Mouse (Mus musculus) forebrain, embryonic 15.5 days (tissue): ENCODE data around the gene Eif3j1. TPM values are rescaled to one million over a fixed set of nuclear protein-coding genes. Genes with fewer than 3 reads are reported as not detected.
A peak's percentile ranks its signal among the peaks of the same experiment; 100 is the strongest.
"Not testable (repeated sequence)": the region's sequence is repeated elsewhere in the genome, so short reads cannot be mapped to it uniquely, and the experiment has no call there.

Source experiments
- ATAC-seq: fragments of 200-750 bp; cut with Nextera tagmentation; replicated peaks from 2 replicates; pipeline ENCODE4 v1.8.0; 2017; ENCODE audit warnings: mild to moderate bottlenecking, moderate TSS enrichment, moderate library complexity
- H3K27ac ChIP-seq: fragments of 300-500 bp; sonication (generic); replicated peaks from 2 replicates; pipeline ENCODE4 v1.5.1; 2015; ENCODE audit warnings: mild to moderate bottlenecking, inconsistent platforms
- H3K27me3 ChIP-seq: fragments of 300-500 bp; sonication (generic); 2 replicates; pipeline ENCODE4 v1.6.1; 2015; ENCODE audit warnings: inconsistent platforms
- H3K36me3 ChIP-seq: fragments of 300-500 bp; sonication (generic); 2 replicates; pipeline ENCODE4 v1.6.1; 2015; ENCODE audit warnings: mild to moderate bottlenecking, inconsistent platforms
- H3K4me1 ChIP-seq: fragments of 300-500 bp; sonication (generic); 2 replicates; pipeline ENCODE4 v1.6.1; 2015; ENCODE audit warnings: inconsistent platforms
- H3K4me2 ChIP-seq: fragments of 300-500 bp; sonication (generic); replicated peaks from 2 replicates; pipeline ENCODE4 v1.6.1; 2015; ENCODE audit warnings: mild to moderate bottlenecking, inconsistent platforms
- H3K4me3 ChIP-seq: fragments of 300-500 bp; sonication (generic); 2 replicates; pipeline ENCODE4 v1.5.1; 2015; ENCODE audit warnings: mild to moderate bottlenecking, inconsistent platforms
- H3K9ac ChIP-seq: fragments of 300-500 bp; sonication (generic); replicated peaks from 2 replicates; pipeline ENCODE4 v1.6.1; 2015; ENCODE audit warnings: mild to moderate bottlenecking, inconsistent platforms
- H3K9me3 ChIP-seq: fragments of 300-500 bp; sonication (generic); 2 replicates; pipeline ENCODE4 v1.6.1; 2016; ENCODE audit warnings: inconsistent platforms
- WGBS: fragments of 180-500 bp; shearing (Covaris S2); methylation state at CpG from one replicate; pipeline ENCODE4 v1.1.7; 2015; ENCODE audit warnings: mixed read lengths; 5-methylcytosine and 5-hydroxymethylcytosine counted together
- polyA plus RNA-seq: library from polyadenylated mRNA; unstranded; fragments of >200 nt; fragmentation: Nextera tagmentation; extraction: Ambion mirVana; gene quantifications from 2 replicates; pipeline ENCODE4 v1.2.1, GENCODE M21; 2015

Gene Eif3j1
- polyA plus RNA-seq, 1 experiment from 2014 or later = 10.9 TPM

GRCm38 (mm10) chr2:122059365-122060115 is 31.2 kb downstream of the Eif3j1 start:
- no peak for ATAC-seq
- Histone ChIP-seq H3K9ac (no peak overlapping the region), H3K4me1 (no peaks in the 10 kb centered on the region), H3K27me3 (no peaks in the 10 kb centered on the region), H3K9me3 (no peaks in the 10 kb centered on the region), H3K36me3 (peaks cover 27% of the 10 kb centered on the region), H3K27ac (no peak overlapping the region), H3K4me3 (no peak overlapping the region), H3K4me2 (no peak overlapping the region)
- WGBS = 89% methylated on average over 11 of the region's 11 CpGs

- Histone ChIP-seq H3K4me1 (no peaks in the 10 kb centered on the region), H3K36me3 (peaks cover 18% of the 10 kb centered on the region; the same call in 1 of the 2 replicates), H3K4me2 (no peak overlapping the region), H3K27ac (no peak overlapping the region), H3K27me3 (no peaks in the 10 kb centered on the region), H3K9ac (no peak overlapping the region), H3K4me3 (no peak overlapping the region), H3K9me3 (no peaks in the 10 kb centered on the region)
- WGBS = 55% methylated on average over 14 of the region's 14 CpGs
- 0 out of 2 replicates have a peak, but pooled peaks have one; percentile 35 for ATAC-seq
Observed at GRCm38 (mm10) chr2:122065200-122065969, 37.0 kb downstream of the Eif3j1 start.

GRCm38 (mm10) chr2:122066241-122066640 is 37.9 kb downstream of the Eif3j1 start:
- 86% methylated on average over 8 of the region's 8 CpGs for WGBS
- peaks cover 26% of the 10 kb centered on the region; the same call in 1 of the 2 replicates for H3K36me3 ChIP-seq
- no peak for ATAC-seq

GRCm38 (mm10) chr2:122069144-122069912 is 41.0 kb downstream of the Eif3j1 start:
- Histone ChIP-seq H3K27ac (no peak overlapping the region), H3K9me3 (no peaks in the 10 kb centered on the region), H3K4me1 (no peaks in the 10 kb centered on the region), H3K4me2 (no peak overlapping the region), H3K9ac (no peak overlapping the region), H3K4me3 (no peak overlapping the region), H3K36me3 (peaks cover 29% of the 10 kb centered on the region), H3K27me3 (no peaks in the 10 kb centered on the region)
- ATAC-seq = no peak
- WGBS = 89% methylated on average over 6 of the region's 6 CpGs

More at GRCm38 (mm10) chr2:122066241-122066640, 37.9 kb downstream of the Eif3j1 start:
- H3K9ac ChIP-seq = no peak overlapping the region
- H3K27ac ChIP-seq = no peak overlapping the region
- H3K4me1 ChIP-seq = no peaks in the 10 kb centered on the region
- no peaks in the 10 kb centered on the region for H3K27me3 ChIP-seq
- H3K9me3 ChIP-seq = no peaks in the 10 kb centered on the region
- H3K4me2 ChIP-seq = no peak overlapping the region
- no peak overlapping the region for H3K4me3 ChIP-seq

GRCm38 (mm10) chr2:122069922-122070321 is 41.6 kb downstream of the Eif3j1 start:
- Histone ChIP-seq H3K4me2 (no peak overlapping the region), H3K27ac (no peak overlapping the region), H3K4me3 (no peak overlapping the region), H3K27me3 (no peaks in the 10 kb centered on the region), H3K9ac (no peak overlapping the region), H3K9me3 (no peaks in the 10 kb centered on the region), H3K36me3 (peaks cover 29% of the 10 kb centered on the region), H3K4me1 (no peaks in the 10 kb centered on the region)
- ATAC-seq = no peak
- 38% methylated on average over 5 of the region's 5 CpGs for WGBS

- peaks cover 53% of the 10 kb centered on the region for H3K36me3 ChIP-seq
Observed at GRCm38 (mm10) chr2:122081728-122082456, 53.5 kb downstream of the Eif3j1 start.

GRCm38 (mm10) chr2:122086446-122086845 is 58.1 kb downstream of the Eif3j1 start:
- no peaks in the 10 kb centered on the region for H3K4me1 ChIP-seq
- no peaks in the 10 kb centered on the region for H3K27me3 ChIP-seq
- ATAC-seq = no peak
- no peak overlapping the region for H3K9ac ChIP-seq
- no peaks in the 10 kb centered on the region for H3K9me3 ChIP-seq
- H3K4me2 ChIP-seq = no peak overlapping the region
- H3K4me3 ChIP-seq = no peak overlapping the region
- peaks cover 69% of the 10 kb centered on the region for H3K36me3 ChIP-seq
- WGBS = 45% methylated on average over 4 of the region's 4 CpGs
- H3K27ac ChIP-seq = no peak overlapping the region

More at GRCm38 (mm10) chr2:122081728-122082456, 53.5 kb downstream of the Eif3j1 start:
- Histone ChIP-seq H3K9ac (no peak overlapping the region), H3K4me2 (no peak overlapping the region), H3K4me3 (no peak overlapping the region), H3K27ac (no peak overlapping the region), H3K27me3 (no peaks in the 10 kb centered on the region), H3K4me1 (peaks cover 9% of the 10 kb centered on the region; the same call in 1 of the 2 replicates), H3K9me3 (no peaks in the 10 kb centered on the region)
- 34% methylated on average over 7 of the region's 7 CpGs for WGBS
- ATAC-seq = no peak

DNA sequence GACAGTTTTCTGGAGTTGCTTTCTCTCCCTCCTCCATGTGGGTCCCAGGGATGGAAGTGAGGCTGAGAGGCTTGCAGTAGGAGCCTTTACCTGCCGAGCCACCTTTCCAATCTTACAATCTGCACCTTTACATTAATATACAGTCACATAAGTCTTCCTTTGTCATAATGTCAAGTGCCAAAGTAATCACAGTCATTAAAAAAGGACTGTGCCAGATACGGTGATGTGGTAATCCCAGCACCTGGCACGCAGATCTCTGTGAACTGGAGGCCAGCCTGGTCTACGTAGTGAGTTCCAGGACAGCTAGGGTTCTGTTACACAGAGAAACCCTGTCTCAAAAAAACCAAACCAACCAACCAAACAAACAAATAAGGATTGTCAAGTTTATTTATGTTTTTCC is 65.5 kb downstream of the Eif3j1 start:
- no peaks in the 10 kb centered on the region for H3K27me3 ChIP-seq
- no peaks in the 10 kb centered on the region for H3K9me3 ChIP-seq
- peaks cover 78% of the 10 kb centered on the region for H3K36me3 ChIP-seq

DNA sequence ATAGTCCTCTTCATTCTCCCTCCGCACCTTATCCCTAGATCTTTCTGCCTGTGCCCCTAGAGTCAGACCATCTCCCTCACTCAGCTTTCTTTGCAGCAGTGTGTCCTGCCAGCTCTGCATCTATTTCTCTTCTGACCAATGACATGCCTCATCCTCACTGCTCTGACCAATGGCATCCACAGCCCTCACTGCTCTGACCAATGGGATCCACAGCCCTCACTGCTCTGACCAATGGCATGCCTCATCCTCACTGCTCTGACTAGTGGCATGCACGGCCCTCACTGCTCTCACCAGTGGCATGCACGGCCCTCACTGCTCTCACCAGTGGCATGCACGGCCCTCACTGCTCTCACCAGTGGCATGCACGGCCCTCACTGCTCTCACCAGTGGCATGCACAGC is 69.3 kb downstream of the Eif3j1 start:
- not testable (repeated sequence) for H3K27ac ChIP-seq, ATAC-seq, H3K27me3 ChIP-seq, H3K4me2 ChIP-seq, H3K4me3 ChIP-seq, H3K4me1 ChIP-seq, H3K9ac ChIP-seq, H3K9me3 ChIP-seq
- peaks cover 73% of the 10 kb centered on the region for H3K36me3 ChIP-seq
- WGBS = 78% methylated on average over 5 of the region's 5 CpGs

More for the DNA sequence above, 65.5 kb downstream of the Eif3j1 start:
- H3K4me2 ChIP-seq = no peak overlapping the region
- H3K4me3 ChIP-seq = no peak overlapping the region
- 93% methylated on average over 4 of the region's 4 CpGs for WGBS
- H3K4me1 ChIP-seq = no peaks in the 10 kb centered on the region
- no peak for ATAC-seq
- no peak overlapping the region for H3K27ac ChIP-seq
- H3K9ac ChIP-seq = no peak overlapping the region

- no peak overlapping the region for H3K9ac ChIP-seq
- H3K36me3 ChIP-seq = peaks cover 53% of the 10 kb centered on the region
- no peaks in the 10 kb centered on the region for H3K4me1 ChIP-seq
- no peak overlapping the region for H3K27ac ChIP-seq
- no peak overlapping the region for H3K4me3 ChIP-seq
- no peak overlapping the region for H3K4me2 ChIP-seq
- H3K9me3 ChIP-seq = no peaks in the 10 kb centered on the region
- H3K27me3 ChIP-seq = no peaks in the 10 kb centered on the region
- no peak for ATAC-seq
Observed at GRCm38 (mm10) chr2:122102070-122102469, 73.7 kb downstream of the Eif3j1 start.
